Mouse (Mus musculus) monocyte, adult 5-6 weeks (primary cell): ENCODE results near the gene Plch2. TPM values are rescaled to one million over a fixed set of nuclear protein-coding genes. Genes with fewer than 3 reads are reported as not detected.
A peak's percentile ranks its signal among the peaks of the same experiment; 100 is the strongest.

Experiments
- ATAC-seq: fragments of 153-309, 156-312 bp; replicated peaks from 2 replicates; pipeline ENCODE4 v1.8.0; 2017; ENCODE audit warnings: mild to moderate bottlenecking; ENCODE audit not compliant: low TSS enrichment, insufficient number of reproducible peaks, severe bottlenecking, poor library complexity, low FRiP score
- total RNA-seq: library from RNA; stranded (forward); fragments of 200-1000, 200-491, 200-594 nt; gene quantifications from 3 replicates; pipeline ENCODE4 v1.2.3, GENCODE M21; 2017

Gene Plch2
- total RNA-seq, 1 experiment from 2014 or later = not detected

DNA sequence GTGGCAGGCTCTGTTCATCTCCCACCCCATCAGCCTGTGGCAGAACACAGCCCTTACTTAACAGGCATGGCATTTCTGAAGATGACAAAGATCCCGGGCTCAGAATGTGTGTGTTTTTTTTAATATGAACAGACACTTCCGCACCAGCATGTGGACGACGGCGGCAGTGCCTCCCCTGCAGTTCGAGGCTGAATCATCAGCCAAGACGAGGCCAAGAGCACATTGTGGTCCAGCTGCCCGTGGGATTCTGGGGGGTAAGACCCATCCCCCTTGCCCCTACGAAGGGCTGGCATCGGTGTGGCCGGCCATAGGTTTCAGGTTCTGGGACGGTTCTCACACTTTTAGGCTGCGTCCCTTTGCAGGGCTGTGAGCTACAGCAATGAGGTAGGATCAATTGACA, 21.8 kb downstream of the Plch2 start:
- no peak for ATAC-seq

DNA sequence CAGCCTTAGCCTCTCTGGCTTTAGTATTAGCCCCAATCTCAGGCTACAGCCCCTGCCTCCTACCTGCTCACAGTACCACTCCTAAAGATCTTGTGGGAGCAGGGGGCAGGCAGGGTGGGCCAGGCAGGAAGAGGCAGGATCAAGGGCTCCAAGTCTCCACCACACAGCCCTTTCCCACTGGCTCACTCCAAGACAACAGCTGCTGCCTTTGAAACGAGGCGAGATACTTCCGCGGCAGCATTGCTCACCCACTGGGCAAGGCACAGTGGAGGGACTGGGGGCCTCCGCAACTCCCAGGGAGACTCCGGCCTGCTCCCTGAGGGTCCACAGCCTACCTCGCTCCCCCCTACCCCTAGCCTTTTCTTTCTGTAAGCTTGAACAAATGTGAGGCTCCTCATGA, 22.4 kb downstream of the Plch2 start:
- no peak for ATAC-seq

DNA sequence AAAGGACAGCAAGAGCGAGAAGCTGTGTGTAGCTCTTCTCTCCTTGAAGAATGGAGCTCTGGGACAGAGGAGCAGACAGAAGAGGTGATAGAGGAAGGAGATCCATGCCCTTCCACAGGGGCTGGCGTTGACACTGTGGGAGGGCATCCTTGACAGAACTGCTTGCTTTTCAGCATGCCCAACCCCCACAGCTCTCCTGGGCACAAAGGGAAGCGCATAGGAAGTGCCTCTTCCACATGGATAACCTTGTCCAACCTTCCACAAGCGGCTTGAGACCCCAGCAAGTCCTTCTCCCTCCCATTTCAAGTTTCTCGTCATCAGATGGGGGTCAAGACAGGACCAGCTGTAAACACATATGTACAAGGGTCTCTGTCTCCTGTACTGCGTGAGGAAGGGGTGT, 23.5 kb downstream of the Plch2 start:
- no peak for ATAC-seq

DNA sequence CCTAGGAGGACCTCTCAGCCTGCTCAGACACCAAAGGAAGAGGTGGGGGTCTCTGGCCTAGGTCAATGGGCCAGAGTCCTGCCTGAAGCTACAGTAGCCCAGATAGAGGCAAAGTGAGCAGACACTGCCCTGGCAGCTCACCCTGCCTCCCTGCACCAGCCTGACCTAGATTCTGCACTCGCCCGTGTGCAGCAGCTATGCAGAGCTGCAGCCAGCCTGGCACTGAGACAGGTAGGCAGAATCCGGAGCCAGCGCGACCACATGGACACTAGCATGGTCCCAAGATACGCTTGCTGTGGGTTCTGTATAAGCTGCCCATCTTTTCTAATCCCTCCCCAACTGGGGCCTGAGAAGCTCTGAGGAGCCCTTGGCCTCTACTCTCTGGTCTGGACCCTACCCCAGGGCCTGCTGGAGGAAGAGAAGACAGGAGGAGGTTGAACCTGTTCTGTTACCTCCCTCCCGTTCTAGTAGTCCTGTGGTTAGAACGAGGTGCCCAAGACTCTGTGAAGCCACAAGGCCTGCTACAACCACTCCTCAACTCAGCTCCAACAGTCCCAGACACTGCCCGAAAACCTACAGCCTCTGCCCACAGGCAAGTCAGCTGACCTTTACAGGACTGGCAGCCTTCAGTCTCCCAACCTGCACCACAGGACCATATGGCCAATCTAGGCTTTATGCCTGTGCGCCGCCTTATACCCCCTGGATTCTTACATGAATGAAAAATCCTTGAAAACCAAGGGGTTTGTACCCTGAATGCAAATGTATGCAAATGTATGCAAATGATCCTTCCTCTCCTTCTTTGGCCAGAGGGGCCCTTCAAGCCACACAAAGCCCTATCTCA, 32.2 kb downstream of the Plch2 start:
- no peak for ATAC-seq

DNA sequence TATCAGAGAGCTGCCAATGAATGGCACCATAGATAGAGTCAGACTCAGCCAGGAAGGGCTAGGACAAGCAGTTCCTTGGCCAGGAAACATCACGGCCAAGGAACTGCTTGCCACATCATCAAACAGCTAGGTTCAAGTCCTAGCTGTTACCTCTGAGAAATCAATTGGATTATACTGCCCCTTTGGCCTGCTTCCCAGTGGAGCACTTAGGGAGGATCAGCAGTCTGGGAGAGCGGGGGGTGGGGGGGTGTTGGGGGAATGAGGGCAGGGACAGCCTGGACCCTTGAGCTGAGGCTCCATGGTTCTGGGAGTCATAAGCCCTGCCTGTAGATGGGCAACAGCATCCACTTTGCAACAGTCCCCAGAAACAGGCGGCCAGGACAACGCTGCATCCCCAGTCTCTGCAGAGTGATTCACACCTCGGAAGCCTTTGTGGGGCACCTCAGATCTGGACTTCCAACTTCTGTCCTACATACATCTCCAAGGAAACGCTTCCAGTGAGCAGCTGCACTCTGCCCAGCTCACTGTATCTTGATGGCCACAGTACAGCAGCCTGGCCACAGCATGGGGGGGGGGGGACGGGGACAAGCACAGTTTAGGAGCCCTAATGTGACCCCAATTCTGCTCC, 34.2 kb downstream of the Plch2 start:
- ATAC-seq = no peak

DNA sequence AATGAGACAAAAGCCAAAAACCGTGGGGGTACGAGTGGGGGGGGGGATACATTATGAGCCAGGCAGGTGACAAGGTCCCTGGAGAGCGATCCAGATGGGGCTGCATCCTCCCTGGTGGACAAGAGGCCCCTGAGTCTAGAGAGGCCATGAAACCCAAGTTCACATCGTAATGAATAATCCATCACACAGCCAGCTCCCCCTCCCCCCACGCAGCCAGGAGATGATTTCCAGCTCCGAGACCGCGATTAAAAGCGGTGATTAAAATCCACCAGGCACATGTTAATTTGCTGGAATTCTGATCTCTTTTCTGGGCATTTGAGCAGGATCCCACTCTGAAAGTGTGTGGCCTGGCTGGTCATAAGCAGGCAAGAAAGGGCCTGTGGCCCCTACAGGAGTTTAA, 35.8 kb downstream of the Plch2 start:
- ATAC-seq = no peak

DNA sequence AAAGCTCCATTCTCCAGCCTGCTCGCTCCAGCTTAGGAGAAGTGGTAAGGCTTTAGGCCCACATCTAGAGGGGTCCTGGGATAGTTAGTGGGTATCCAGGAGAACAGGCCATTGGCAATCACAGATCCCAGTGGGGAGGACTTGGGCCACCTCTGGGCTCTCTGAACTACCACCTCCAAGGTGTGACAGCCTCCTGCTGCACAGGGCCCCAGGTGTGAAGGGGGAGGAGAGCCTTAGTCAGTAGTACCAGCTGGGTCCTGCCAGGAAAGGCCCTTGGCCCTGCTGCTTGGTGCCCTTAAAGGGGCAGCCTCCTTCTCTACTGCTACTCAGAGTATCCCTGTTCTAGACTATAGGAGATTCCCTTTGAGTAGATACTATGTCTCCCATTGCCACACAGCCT, 36.4 kb downstream of the Plch2 start:
- ATAC-seq = no peak

DNA sequence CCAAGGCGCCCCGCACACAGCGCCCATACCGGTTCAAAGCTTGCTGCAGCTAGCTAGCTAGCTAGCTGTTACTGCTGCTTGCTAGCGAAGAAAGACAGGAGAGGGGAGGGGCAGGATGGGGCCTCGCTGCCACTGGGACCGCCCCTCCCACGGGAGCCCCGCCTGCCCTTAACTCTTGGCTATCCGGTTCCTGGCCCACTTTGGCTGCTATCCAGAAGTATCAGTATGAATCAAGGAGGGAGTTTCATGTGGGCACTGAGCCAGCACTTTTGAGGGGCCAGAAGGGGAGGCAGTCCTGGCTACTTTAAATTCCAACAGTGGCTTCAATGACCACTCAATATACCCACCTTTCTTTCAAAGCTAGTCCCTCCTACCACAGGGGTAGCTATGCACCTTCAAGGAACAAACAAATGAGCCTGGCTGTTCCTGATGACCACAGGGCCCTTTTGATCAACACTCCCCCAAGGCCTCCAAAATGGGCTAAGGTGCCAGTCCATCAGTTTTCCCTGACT, 37.2 kb downstream of the Plch2 start:
- no peak for ATAC-seq

DNA sequence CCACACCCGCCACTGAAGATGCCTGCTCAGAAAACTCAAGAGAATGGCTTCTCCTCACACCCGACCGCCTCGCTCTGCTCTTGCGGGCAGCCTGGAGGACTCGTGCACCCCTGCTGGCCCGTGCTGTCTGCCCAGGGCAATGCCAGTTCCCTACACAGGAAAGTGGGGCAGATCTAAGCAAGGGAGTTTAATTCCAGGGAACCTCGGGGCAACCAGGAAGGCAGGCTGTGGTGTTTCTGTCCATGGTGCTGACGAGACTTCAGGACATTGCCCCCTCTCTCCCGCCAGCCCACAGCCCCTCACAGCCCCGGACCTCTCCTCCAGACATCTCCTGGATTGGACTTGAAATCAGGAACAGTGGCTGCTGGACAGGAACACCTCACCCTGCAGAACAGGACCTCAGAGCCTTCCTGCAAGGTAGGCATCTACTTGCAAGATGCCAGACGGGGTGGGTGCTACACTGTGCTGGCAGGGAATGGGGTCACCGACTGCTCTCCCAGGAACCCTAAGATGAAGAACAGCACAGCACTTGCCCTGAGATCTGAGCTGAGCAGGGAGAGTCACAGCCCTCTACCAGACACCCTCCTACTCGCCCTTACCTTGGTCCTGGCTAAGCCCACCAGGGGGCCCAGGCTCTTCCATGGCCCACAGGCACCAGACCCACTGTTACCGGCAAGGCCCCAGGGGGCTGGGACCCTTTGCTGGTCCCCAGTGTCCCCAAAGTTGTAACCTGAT, 37.8 kb downstream of the Plch2 start:
- no peak for ATAC-seq

DNA sequence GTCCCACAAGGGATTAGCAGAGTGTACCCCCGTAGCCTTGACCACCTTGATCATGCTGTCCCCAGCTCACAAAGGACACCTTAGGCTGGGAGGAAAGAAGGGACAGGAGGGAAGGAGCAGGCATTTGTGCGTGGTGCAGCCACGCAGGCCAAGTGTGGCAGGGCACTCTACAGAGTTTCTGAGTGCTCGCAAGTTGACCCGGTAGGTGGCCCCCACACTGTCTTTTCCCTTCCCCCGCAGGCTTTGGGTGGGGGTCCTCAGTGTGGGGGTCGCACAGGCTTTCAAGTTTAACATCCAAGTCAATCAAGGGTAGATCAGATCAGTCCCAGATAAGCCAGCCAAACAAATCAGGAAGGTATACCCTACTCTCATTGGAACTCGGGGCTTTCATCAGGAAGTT, 38.5 kb downstream of the Plch2 start:
- no peak for ATAC-seq

DNA sequence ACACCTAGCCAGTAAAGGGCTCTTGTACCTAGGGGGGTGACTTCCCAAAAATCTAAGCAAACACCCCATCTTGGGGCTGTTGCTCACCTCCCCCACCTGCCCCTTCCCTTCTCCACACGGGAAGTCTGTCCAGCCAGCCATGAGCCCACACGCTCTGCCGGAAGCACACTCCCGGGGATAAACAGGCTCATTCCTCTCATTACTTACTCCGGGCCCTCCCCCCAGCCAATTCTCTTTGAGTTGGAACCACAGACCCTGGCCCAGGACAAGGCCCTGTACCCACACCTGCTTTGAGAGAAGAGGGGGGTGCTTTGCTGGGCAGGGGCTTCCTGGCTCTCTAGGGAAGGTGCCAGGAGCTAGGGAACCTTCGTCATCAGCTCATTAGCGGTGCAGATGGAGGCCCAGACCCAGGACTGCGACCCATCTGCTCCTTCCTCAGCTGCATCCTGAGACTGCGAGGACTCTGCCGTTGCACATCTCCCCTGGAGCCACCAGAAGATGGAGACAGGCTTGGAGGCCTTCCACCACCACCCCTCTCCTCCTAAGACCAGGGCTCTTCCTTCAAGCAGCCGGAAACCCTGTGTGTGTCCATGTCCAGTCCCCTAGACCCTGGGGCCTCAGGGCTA, 39.2 kb downstream of the Plch2 start:
- no peak for ATAC-seq

DNA sequence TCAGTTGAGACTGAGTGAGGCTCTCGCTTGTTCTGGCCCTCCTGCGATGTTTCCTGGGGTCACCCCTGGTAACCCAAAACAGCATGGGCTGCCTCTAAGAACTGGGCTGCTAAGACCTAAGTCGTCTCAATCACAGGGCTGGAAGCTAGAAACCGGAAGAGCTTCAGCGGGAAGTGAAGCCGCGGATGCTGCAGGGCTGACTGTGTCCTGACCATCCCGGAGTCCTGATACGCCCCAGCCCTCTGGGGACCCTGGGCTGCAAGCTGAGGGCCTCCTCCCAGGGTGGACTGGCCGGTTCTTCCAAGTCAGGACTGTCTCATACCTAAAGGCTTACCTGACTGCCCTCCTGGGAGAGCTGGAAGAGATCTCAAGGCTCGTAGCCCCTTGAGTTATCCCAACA, 39.8 kb downstream of the Plch2 start:
- no peak for ATAC-seq

DNA sequence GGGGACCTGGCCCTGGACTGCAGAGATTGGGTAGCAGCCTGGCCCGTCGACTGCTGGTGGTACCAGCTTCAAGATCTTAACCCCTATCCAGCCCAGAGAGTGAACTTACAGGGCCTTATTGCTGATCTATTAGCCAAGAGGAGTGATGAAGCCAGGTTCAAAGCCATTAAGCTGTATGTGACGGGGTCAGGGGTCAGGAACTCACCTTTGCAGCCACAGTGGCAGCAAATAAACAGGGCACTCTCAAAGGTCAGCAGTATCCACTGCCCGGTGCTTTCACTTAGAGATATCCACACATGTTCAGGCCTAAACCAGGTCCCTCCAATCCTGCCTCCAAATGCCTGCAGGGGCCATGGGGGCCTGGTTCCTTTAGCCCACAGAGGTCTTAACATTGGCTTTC, 41.0 kb downstream of the Plch2 start:
- no peak for ATAC-seq

DNA sequence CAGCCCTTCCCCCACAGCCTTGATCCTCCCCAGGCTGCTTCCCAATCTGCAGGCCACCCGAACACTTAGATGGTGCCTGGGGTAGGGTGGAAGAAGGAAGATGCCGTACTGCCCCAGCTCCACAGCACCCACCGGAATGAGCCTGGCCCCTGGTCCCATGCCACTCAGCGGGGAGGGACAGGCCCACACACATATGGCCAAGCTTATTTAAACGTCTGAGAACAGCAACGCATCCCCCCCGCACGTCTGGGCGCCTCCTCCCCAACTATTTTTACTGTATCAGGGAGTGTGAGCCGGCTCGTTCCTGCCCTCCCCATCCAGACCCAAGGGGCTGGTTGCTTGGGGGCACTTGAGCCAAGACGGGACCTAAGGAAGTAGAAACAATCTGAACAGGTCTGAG, 41.8 kb downstream of the Plch2 start:
- ATAC-seq = no peak

DNA sequence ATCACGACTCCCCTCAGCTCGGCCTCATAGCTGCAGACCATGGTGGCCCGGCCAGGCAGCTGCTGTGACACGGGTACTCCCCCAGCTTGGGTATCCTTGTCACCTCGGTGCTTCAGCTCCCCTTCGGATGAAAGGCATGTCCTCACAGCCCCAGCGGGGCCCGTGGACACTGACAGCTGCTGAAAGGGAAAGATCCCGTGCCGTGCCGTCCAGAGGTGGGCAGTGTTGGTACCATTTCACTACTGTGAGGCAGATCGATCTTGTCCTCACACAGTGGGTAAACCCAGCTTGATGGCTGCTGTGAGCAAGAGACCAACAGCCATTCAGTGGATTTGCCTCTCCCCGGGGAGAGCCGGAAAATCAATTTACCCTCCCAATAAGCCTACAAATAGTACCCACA, 42.3 kb downstream of the Plch2 start:
- no peak for ATAC-seq

DNA sequence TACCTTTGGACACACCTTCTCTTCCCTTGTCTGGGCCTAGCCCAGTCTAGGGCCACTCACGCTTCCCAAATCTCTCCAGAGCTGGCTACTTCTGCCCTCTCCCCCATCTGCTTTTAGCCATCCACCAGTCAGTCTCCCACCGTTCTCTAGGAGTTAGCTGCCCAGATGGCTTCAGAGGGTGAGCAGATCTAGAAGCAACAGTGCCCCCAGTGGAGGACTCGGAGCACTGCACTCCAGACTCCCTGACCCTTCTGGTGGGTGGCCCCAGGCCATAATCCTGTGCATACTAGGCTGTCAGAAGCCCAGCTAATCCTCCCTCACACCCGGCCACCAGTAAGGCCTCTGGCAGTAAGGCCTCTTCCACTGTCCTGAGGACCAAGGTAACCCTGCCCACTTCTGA, 43.8 kb downstream of the Plch2 start:
- peak; percentile 78 for ATAC-seq

DNA sequence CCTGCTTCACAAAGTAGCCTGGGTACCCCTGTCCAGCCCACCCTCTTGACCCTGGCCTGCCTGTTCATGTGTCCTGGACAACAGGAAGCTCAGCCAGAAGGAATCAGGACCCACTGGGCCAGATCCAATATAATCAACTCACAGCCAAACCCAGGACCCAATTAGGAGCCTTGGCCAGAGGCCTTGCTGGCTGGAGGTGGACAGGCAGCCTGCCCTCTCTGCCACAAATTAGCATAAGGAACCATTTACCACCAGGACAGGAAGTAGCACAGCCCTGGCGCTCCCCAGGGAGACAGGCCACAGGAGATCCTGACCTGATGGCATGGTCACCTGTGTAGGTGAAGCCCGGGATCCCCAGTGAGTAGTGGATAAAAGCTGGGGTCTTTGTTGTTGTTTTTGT, 44.5 kb downstream of the Plch2 start:
- no peak for ATAC-seq

DNA sequence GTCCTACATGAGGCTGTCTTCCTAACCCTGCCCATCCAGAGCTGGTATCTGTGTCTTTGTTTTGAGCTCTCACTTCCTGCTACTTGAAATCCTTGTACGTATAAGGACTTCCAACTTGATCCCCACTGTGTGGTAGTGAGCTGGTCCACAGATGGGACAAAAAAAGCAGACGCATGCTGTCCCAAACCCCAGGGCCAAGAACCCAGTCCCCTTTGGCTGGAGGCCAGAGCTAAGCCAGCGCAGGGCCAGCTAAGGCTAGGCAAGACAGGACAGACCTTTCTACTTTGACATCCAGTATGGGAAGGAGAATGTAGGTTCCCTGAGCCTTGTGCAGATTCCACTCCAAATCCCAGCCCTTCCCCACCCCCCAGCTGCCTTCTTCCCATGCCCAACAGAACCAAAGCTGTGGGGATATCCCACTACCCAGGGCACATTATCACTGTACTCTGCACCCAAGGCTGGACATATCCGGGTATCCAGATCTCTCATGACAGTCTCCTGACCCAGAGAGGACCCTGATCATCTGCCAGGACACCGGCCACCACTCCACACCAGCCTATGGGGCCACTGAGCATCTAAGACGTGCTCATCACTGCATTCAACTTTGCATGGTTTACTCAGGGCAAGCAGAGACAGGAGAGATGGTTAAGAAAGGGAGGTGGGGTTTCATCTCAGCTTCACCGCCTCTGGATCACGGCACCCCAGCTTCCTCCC, 45.1 kb downstream of the Plch2 start:
- no peak for ATAC-seq

DNA sequence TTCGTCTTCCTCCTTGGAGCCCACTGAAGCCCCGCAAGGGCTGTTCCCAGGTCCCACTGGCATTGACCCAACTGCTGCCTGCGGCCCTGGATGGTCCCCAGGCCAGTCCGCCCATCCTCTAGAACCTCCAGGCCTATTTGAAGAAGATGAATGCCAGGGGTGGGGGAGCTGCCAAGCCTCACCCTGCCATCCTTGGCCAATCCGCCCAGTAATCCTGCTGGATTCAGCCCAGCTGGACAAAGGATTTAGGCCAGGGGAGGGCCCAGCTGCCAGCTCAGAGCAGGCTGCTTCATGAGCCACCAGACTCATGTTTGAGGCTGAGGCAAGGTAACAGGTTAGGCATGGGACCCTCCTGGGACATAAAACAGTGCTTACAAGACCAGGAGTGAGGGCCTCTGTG, 45.7 kb downstream of the Plch2 start:
- ATAC-seq = no peak
